Mouse (Mus musculus) heart, embryonic 13.5 days (tissue): ENCODE data around the gene Lhx9. TPM values are rescaled to one million over a fixed set of nuclear protein-coding genes. Genes with fewer than 3 reads are reported as not detected.

ENCODE experiments used
- ATAC-seq: fragments of 200-750 bp; cut with Nextera tagmentation; 2 replicates; pipeline ENCODE4 v1.8.0; 2017; ENCODE audit warnings: moderate TSS enrichment; ENCODE audit not compliant: insufficient number of reproducible peaks, low FRiP score, low TSS enrichment; ENCODE audit errors: extremely low read depth
- H3K27ac ChIP-seq: fragments of 300-500 bp; sonication (generic); replicated peaks from 2 replicates; pipeline ENCODE4 v1.5.1; 2015; ENCODE audit warnings: moderate library complexity, mild to moderate bottlenecking, inconsistent platforms
- H3K27me3 ChIP-seq: fragments of 300-500 bp; sonication (generic); replicated peaks from 2 replicates; pipeline ENCODE4 v1.6.1; 2015; ENCODE audit warnings: mild to moderate bottlenecking, inconsistent platforms
- H3K36me3 ChIP-seq: fragments of 300-500 bp; sonication (generic); 2 replicates; pipeline ENCODE4 v1.6.1; 2015; ENCODE audit warnings: mild to moderate bottlenecking, inconsistent platforms
- H3K4me1 ChIP-seq: fragments of 300-500 bp; sonication (generic); 2 replicates; pipeline ENCODE4 v1.6.1; 2015; ENCODE audit warnings: inconsistent platforms
- H3K4me2 ChIP-seq: fragments of 300-500 bp; sonication (generic); 2 replicates; pipeline ENCODE4 v1.6.1; 2015; ENCODE audit warnings: inconsistent platforms, mild to moderate bottlenecking, moderate library complexity
- H3K4me3 ChIP-seq: fragments of 300-500 bp; sonication (generic); 2 replicates; pipeline ENCODE4 v1.5.1; 2015; ENCODE audit warnings: moderate library complexity, mild to moderate bottlenecking, inconsistent platforms
- H3K9ac ChIP-seq: fragments of 300-500 bp; sonication (generic); 2 replicates; pipeline ENCODE4 v1.6.1; 2015; ENCODE audit warnings: inconsistent platforms, mild to moderate bottlenecking, moderate library complexity
- H3K9me3 ChIP-seq: fragments of 300-500 bp; sonication (generic); 2 replicates; pipeline ENCODE4 v1.6.1; 2016; ENCODE audit warnings: inconsistent platforms
- whole genome bisulfite sequencing: fragments of 180-500 bp; shearing (Covaris S2); methylation state at CpG from one replicate; pipeline ENCODE4 v1.1.7; 2015; ENCODE audit warnings: mixed read lengths; 5-methylcytosine and 5-hydroxymethylcytosine counted together
- polyA plus RNA-seq: library from polyadenylated mRNA; unstranded; fragments of >200 nt; fragmentation: Nextera tagmentation; extraction: Ambion mirVana; gene quantifications from 2 replicates; pipeline ENCODE4 v1.2.1, GENCODE M21; 2015

The Lhx9 gene
- polyA plus RNA-seq, 1 experiment from 2014 or later = 0.48 TPM

DNA sequence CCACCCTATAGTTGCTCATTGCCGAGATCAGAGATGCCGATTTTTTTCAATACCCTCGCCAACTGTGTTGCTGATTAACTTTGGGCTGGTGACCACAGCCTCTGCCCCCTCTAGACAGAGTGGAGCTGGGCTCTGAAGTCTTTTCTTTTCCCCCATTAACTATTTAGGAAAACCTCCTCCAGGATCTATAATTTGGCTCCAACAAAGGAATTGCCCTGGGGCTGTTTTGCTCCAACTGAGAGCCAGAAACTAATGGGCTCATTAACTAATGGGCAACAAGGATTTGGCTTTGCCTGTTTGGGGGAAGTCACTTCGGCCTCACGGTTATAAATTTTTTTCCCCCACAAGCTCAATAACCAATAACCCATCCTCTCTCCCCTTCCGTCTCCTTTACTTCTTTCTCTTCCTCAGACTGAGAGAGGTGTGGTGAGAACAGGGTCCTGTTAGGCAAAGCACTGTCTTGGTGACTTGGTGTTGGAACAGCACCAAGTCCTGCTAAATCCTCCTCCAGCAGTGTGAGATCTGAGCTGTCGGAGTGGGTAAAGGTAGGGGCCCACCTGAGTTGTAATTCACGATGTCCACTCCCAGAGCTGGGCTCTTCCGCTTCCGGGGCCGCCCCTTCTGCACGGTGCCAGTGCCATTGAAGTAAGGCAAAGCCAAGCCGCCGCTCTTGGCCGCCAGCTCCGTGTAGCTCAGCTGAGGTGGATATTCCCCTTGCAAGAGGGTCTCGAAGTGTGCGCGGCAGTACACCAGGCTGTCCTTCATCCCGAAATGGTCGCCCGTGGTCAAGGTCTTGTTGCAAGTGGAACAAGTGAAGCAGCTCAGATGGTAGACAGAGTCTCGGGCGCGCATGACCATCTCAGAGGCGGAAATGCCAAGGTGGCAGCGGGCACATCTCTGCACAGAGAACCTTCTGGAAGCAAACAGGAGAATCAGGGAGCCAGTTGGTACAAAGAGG, 10.3 kb downstream of the Lhx9 start:
- WGBS = 19% methylated on average over 27 of the region's 27 CpGs
- H3K4me1 ChIP-seq = peaks cover 19% of the 10 kb centered on the region
- no peak for ATAC-seq
- H3K4me2 ChIP-seq = peak overlapping the region; percentile 41
- peak overlapping the region; percentile 20 for H3K4me3 ChIP-seq
- H3K27me3 ChIP-seq = peaks cover 94% of the 10 kb centered on the region
- H3K27ac ChIP-seq = no peak overlapping the region
- H3K9ac ChIP-seq = no peak overlapping the region
- H3K36me3 ChIP-seq = no peaks in the 10 kb centered on the region
- H3K9me3 ChIP-seq = no peaks in the 10 kb centered on the region

GRCm38 (mm10) chr1:138835355-138835900, 12.9 kb downstream of the Lhx9 start:
- Histone ChIP-seq H3K4me2 (no peak overlapping the region), H3K27ac (no peak overlapping the region), H3K9me3 (no peaks in the 10 kb centered on the region), H3K36me3 (no peaks in the 10 kb centered on the region), H3K4me3 (no peak overlapping the region), H3K27me3 (peaks cover 84% of the 10 kb centered on the region), H3K9ac (no peak overlapping the region), H3K4me1 (0 out of 2 replicates have a peak, but pooled peaks cover 5% of the 10 kb centered on the region)
- WGBS = 2% methylated on average over 3 of the region's 3 CpGs
- no peak for ATAC-seq

GRCm38 (mm10) chr1:138831309-138831708, 17.1 kb downstream of the Lhx9 start:
- ATAC-seq = no peak; the same call in 1 of the 2 replicates
- H3K27ac ChIP-seq = no peak overlapping the region
- H3K4me3 ChIP-seq = peak overlapping the region; percentile 51
- H3K36me3 ChIP-seq = no peaks in the 10 kb centered on the region
- H3K9ac ChIP-seq = peak overlapping the region; percentile 61
- no peaks in the 10 kb centered on the region for H3K4me1 ChIP-seq
- H3K27me3 ChIP-seq = peaks cover 44% of the 10 kb centered on the region
- WGBS = 2% methylated on average over 16 of the region's 16 CpGs
- H3K4me2 ChIP-seq = peak overlapping the region; percentile 72
- no peaks in the 10 kb centered on the region for H3K9me3 ChIP-seq

DNA sequence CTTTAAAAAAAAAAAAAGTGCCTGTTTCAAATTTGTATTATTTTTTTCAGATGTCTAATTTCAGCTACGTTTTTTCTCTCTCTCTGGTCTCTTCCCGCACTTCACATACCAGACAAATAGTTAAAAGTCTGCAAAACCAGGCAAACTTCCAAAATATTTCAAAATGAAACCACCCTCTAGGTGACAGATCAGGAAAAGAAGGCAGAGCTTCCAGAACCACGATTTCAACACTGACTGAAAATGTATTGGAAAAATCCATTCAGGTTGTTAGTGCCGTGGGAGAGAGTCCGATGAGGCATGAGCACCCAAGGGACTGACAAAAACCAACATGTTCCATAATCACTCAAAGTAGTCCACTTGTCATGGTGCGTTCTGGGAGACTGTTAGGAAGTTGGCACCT, 21.5 kb downstream of the Lhx9 start:
- WGBS = 59% methylated on average over 6 of the region's 6 CpGs
- Histone ChIP-seq H3K4me3 (no peak overlapping the region), H3K9ac (no peak overlapping the region), H3K36me3 (no peaks in the 10 kb centered on the region), H3K4me1 (no peaks in the 10 kb centered on the region), H3K27ac (no peak overlapping the region), H3K4me2 (no peak overlapping the region), H3K9me3 (no peaks in the 10 kb centered on the region), H3K27me3 (peaks cover 2% of the 10 kb centered on the region)
- ATAC-seq = no peak

DNA sequence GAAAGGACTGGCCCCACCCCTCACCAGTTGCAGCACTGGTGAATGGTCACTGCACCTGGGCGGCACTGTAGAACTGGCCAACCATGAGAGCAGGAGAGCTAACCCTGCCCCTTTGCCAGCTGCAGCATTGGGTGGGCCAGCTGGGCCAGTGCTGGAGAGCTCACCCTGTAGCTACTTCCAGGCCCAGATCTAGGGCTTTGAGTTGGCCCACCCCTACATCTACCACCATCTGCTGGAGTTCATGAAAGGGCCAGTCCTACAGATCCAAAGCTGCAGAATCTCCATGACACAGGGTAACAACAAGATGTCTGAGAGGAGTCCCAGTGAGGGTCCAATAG, 25.4 kb downstream of the Lhx9 start:
- H3K4me3 ChIP-seq = no peak overlapping the region
- no peak overlapping the region for H3K4me2 ChIP-seq
- H3K4me1 ChIP-seq = no peaks in the 10 kb centered on the region
- no peak for ATAC-seq
- no peaks in the 10 kb centered on the region for H3K36me3 ChIP-seq
- no peak overlapping the region for H3K9ac ChIP-seq
- H3K9me3 ChIP-seq = no peaks in the 10 kb centered on the region
- H3K27me3 ChIP-seq = no peaks in the 10 kb centered on the region
- 90% methylated on average over 1 of the region's 1 CpGs for WGBS
- H3K27ac ChIP-seq = no peak overlapping the region

GRCm38 (mm10) chr1:138822255-138822984, 26.0 kb downstream of the Lhx9 start:
- H3K4me3 ChIP-seq = no peak overlapping the region
- no peaks in the 10 kb centered on the region for H3K36me3 ChIP-seq
- no peak overlapping the region for H3K9ac ChIP-seq
- no peak overlapping the region for H3K27ac ChIP-seq
- no peak overlapping the region for H3K4me2 ChIP-seq
- H3K27me3 ChIP-seq = no peaks in the 10 kb centered on the region
- ATAC-seq = no peak
- H3K4me1 ChIP-seq = no peaks in the 10 kb centered on the region
- no peaks in the 10 kb centered on the region for H3K9me3 ChIP-seq
- 79% methylated on average over 7 of the region's 7 CpGs for WGBS

GRCm38 (mm10) chr1:138801732-138802131, 46.6 kb downstream of the Lhx9 start:
- Histone ChIP-seq H3K4me1 (no peaks in the 10 kb centered on the region), H3K9me3 (no peaks in the 10 kb centered on the region), H3K36me3 (no peaks in the 10 kb centered on the region), H3K4me2 (no peak overlapping the region), H3K27me3 (no peaks in the 10 kb centered on the region), H3K9ac (no peak overlapping the region), H3K27ac (no peak overlapping the region), H3K4me3 (no peak overlapping the region)
- WGBS = 43% methylated on average over 3 of the region's 3 CpGs
- ATAC-seq = no peak

DNA sequence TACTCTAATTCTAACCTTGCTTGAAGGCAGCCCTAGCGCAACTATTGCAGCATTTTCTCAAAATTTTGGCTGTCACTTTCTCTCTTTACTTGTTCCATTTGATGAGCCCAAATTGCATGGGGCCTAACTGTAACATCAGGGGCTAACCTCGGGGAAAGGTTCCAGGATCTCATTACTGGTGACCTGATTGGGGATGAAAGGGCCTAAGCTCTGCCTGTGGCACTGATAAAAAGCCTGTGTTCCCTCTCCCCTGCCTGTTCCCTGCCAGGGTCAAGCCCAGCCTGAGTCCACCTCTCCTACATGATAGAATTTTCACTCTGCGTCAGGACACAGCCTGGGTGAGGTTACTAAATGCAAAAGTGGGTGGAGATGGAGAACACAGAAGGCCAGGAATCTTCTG, 47.1 kb downstream of the Lhx9 start:
- no peak overlapping the region for H3K27ac ChIP-seq
- H3K9me3 ChIP-seq = no peaks in the 10 kb centered on the region
- no peak overlapping the region for H3K4me2 ChIP-seq
- no peaks in the 10 kb centered on the region for H3K27me3 ChIP-seq
- no peak overlapping the region for H3K4me3 ChIP-seq
- no peaks in the 10 kb centered on the region for H3K36me3 ChIP-seq
- H3K9ac ChIP-seq = no peak overlapping the region
- WGBS = 54% methylated on average over 3 of the region's 3 CpGs
- H3K4me1 ChIP-seq = no peaks in the 10 kb centered on the region
- no peak for ATAC-seq

DNA sequence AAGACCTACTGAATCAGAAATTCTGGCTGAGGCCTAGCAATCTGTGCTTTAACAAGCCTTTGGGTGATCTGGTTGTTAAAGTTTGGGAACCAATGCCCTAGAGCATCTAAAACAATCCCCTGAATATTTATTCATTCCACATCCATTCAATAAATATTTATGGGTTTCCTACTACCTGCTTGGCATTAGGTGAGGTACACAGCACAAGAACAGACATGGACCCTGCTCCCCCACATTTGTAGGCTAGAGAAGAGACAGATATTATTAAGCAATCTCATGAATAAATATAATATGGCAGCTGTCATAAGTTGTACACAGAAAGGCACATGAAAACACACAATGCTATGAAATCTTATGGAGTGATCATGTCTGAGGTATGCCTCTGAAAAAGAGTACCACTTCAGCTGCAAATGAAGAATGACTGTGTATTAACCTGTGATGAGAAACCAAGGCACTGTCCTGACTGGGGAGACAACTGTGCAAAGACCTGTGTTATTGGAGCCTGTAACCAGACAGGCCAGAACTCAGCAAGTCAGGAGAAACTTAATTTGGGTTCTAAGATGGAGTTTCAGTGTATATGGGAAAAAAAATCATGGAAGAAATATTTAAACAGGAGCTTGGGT, 48.6 kb downstream of the Lhx9 start:
- ATAC-seq = no peak
- Histone ChIP-seq H3K9ac (no peak overlapping the region), H3K4me2 (no peak overlapping the region), H3K27me3 (no peaks in the 10 kb centered on the region), H3K4me3 (no peak overlapping the region), H3K4me1 (no peaks in the 10 kb centered on the region), H3K27ac (no peak overlapping the region), H3K36me3 (no peaks in the 10 kb centered on the region), H3K9me3 (no peaks in the 10 kb centered on the region)

DNA sequence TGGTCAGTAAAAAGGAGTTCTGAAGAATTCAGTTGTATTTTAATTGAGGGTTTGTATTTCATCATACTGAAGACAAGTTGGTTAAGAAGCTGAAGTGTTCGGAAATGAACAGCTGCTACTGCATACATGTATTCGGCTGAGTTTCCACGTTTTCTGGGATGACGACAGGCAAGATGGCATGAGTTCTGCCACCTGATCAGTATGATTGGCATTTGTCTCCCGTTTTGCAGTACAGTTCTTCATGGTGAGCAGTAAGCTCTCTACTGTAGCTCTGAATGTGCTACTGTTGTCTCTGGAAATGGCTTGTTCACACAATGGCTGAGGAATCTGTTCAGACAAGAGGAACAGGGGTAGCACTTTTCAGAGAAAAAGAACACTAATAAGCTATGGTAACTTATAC, 50.3 kb downstream of the Lhx9 start:
- H3K9me3 ChIP-seq = no peaks in the 10 kb centered on the region
- ATAC-seq = no peak

DNA sequence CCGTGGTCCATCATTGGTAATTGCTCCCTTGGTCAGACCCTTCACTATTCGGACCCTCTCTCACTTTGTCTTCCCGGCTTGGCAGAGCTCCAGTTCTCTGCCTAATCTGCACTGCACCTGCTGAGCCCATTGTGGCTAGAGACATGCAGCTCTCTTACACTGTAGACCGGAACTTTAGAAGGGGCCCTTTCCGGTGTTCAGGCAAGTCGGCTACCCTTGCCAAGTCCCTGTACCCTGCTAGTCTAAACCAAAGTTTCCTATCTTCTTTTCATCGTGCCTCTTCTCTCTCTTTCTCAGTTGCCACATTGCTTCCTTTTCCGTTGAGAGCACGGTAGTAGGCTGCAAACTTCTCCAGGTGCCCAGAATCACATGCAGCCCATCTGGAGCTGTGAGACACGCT, 62.5 kb downstream of the Lhx9 start:
- no peaks in the 10 kb centered on the region for H3K36me3 ChIP-seq
- H3K27ac ChIP-seq = no peak overlapping the region
- no peaks in the 10 kb centered on the region for H3K9me3 ChIP-seq
- H3K27me3 ChIP-seq = no peaks in the 10 kb centered on the region
- WGBS = 60% methylated on average over 10 of the region's 10 CpGs
- ATAC-seq = no peak
- H3K9ac ChIP-seq = no peak overlapping the region
- H3K4me3 ChIP-seq = no peak overlapping the region
- H3K4me1 ChIP-seq = peaks cover 10% of the 10 kb centered on the region
- H3K4me2 ChIP-seq = no peak overlapping the region

More for the DNA sequence above, 50.3 kb downstream of the Lhx9 start:
- Histone ChIP-seq H3K27ac (no peak overlapping the region), H3K4me1 (no peaks in the 10 kb centered on the region), H3K27me3 (no peaks in the 10 kb centered on the region), H3K4me2 (no peak overlapping the region), H3K36me3 (no peaks in the 10 kb centered on the region), H3K9ac (no peak overlapping the region), H3K4me3 (no peak overlapping the region)
- WGBS = 80% methylated on average over 5 of the region's 5 CpGs
